Mouse (Mus musculus) Patski (cell line): ENCODE results near the gene Apbb1ip. TPM values are rescaled to one million over a fixed set of nuclear protein-coding genes. Genes with fewer than 3 reads are reported as not detected.

Source experiments
- ATAC-seq: fragments of 100-300 bp; one replicate; pipeline ENCODE4 v1.8.0; 2021
- CTCF ChIA-PET: fragments of 350-600 bp; sonication (Branson Sonifier 250); formaldehyde crosslinking; loops from one replicate; lab custom pipeline; 2022; ENCODE audit warnings: inconsistent platforms; lab: Charles Lee
- POLR2A ChIA-PET: fragments of 350-600 bp; sonication (Branson Sonifier 250); formaldehyde crosslinking; loops from one replicate; lab custom pipeline; 2022; ENCODE audit warnings: antibody characterized with exemption, inconsistent platforms; lab: Charles Lee
- DNase-seq: peaks from one replicate; pipeline ENCODE4 v3.0.0-alpha.2; 2011; ENCODE audit warnings: low read depth, low spot score
- H3K27me3 ChIP-seq: fragments of 371-371 bp; one replicate; pipeline ENCODE4 v1.5.1; 2021
- CTCF ChIP-seq: fragments of 100-300 bp; IDR thresholded peaks from one replicate; pipeline ENCODE4 v1.5.1; 2021
- in situ Hi-C: fragments of 300-500 bp; cut with MboI; formaldehyde crosslinking; loops from 3 replicates; pipeline ENCODE4 v1.11.1; 2018; ENCODE audit warnings: low pct_unique_long_range_greater_than_20kb, mixed read lengths
- polyA plus RNA-seq: library from polyadenylated mRNA; unstranded; gene quantifications from one replicate; pipeline ENCODE4 v1.2.3, GENCODE M21; 2021

Gene Apbb1ip
- polyA plus RNA-seq, 1 experiment from 2014 or later: not detected

GRCm38 (mm10) chr2:22790435-22790834, 16.5 kb downstream of the Apbb1ip start:
- ATAC-seq: no peak
- TF ChIP-seq CTCF: no peak
- H3K27me3 ChIP-seq: peaks cover 10% of the 10 kb centered on the region
- no peak for DNase-seq
- POLR2A ChIA-PET: no interaction called here
- in situ Hi-C loops: no loop called here
- CTCF ChIA-PET: no interaction called here

- DNase-seq (no peak), ATAC-seq (no peak)
- ChIA-PET POLR2A (no interaction called here), CTCF (interaction anchor here (0.6 to 1.1 kb wide), 2 partner anchors 11 to 100 kb away, joined by 3 read pairs; no protein-coding TSS in a partner anchor)
- in situ Hi-C loops: no loop called here
- no peak for TF ChIP-seq CTCF
- H3K27me3 ChIP-seq: no peaks in the 10 kb centered on the region
Measured at GRCm38 (mm10) chr2:22795087-22795486, 21.2 kb downstream of the Apbb1ip start.

GRCm38 (mm10) chr2:22796487-22796886, 22.6 kb downstream of the Apbb1ip start:
- ATAC-seq: no peak
- CTCF ChIA-PET: interaction anchor here (1.0 kb wide), 1 partner anchor 12 kb away, joined by 3 read pairs; no protein-coding TSS in a partner anchor
- no peaks in the 10 kb centered on the region for H3K27me3 ChIP-seq
- in situ Hi-C loops: no loop called here
- POLR2A ChIA-PET: no interaction called here
- no peak for DNase-seq
- no peak for TF ChIP-seq CTCF

GRCm38 (mm10) chr2:22799430-22800041, 25.6 kb downstream of the Apbb1ip start:
- ChIA-PET POLR2A (no interaction called here), CTCF (no interaction called here)
- TF ChIP-seq CTCF: no peak
- no peak for DNase-seq
- H3K27me3 ChIP-seq: no peaks in the 10 kb centered on the region
- in situ Hi-C loops: no loop called here
- ATAC-seq: no peak

- no peaks in the 10 kb centered on the region for H3K27me3 ChIP-seq
- ChIA-PET CTCF (no interaction called here), POLR2A (no interaction called here)
- DNase-seq (no peak), ATAC-seq (no peak)
- in situ Hi-C loops: no loop called here
- TF ChIP-seq CTCF: no peak
Measured at GRCm38 (mm10) chr2:22805589-22805988, 31.7 kb downstream of the Apbb1ip start.

- H3K27me3 ChIP-seq: no peaks in the 10 kb centered on the region
- ATAC-seq: no peak
- no peak for TF ChIP-seq CTCF
- POLR2A ChIA-PET: no interaction called here
- in situ Hi-C loops: no loop called here
- no peak for DNase-seq
- CTCF ChIA-PET: no interaction called here
Measured at GRCm38 (mm10) chr2:22806576-22806975, 32.7 kb downstream of the Apbb1ip start.

- CTCF ChIA-PET: no interaction called here
- in situ Hi-C loops: no loop called here
- DNase-seq (no peak), ATAC-seq (no peak)
- POLR2A ChIA-PET: no interaction called here
- no peak for TF ChIP-seq CTCF
- H3K27me3 ChIP-seq: no peaks in the 10 kb centered on the region
Measured at GRCm38 (mm10) chr2:22807312-22807711, 33.4 kb downstream of the Apbb1ip start.

- H3K27me3 ChIP-seq: no peaks in the 10 kb centered on the region
- ChIA-PET POLR2A (no interaction called here), CTCF (interaction anchor here (1.3 kb wide), 1 partner anchor 8 kb away, joined by 3 read pairs; no protein-coding TSS in a partner anchor)
- in situ Hi-C loops: no loop called here
- DNase-seq: no peak
- ATAC-seq: no peak
- TF ChIP-seq CTCF: no peak
Measured at GRCm38 (mm10) chr2:22810851-22811250, 37.0 kb downstream of the Apbb1ip start.

GRCm38 (mm10) chr2:22811466-22811865, 37.6 kb downstream of the Apbb1ip start:
- DNase-seq: no peak
- ATAC-seq: no peak

GRCm38 (mm10) chr2:22813921-22814320, 40.0 kb downstream of the Apbb1ip start:
- ATAC-seq (no peak), DNase-seq (no peak)
- in situ Hi-C loops: no loop called here
- ChIA-PET POLR2A (no interaction called here), CTCF (no interaction called here)
- no peak for TF ChIP-seq CTCF
- no peaks in the 10 kb centered on the region for H3K27me3 ChIP-seq

More at GRCm38 (mm10) chr2:22811466-22811865, 37.6 kb downstream of the Apbb1ip start:
- in situ Hi-C loops: no loop called here
- ChIA-PET POLR2A (no interaction called here), CTCF (no interaction called here)
- no peaks in the 10 kb centered on the region for H3K27me3 ChIP-seq
- no peak for TF ChIP-seq CTCF

- DNase-seq (no peak), ATAC-seq (no peak)
- ChIA-PET POLR2A (no interaction called here), CTCF (no interaction called here)
- in situ Hi-C loops: no loop called here
- no peaks in the 10 kb centered on the region for H3K27me3 ChIP-seq
- TF ChIP-seq CTCF: no peak
Measured at GRCm38 (mm10) chr2:22815674-22816073, 41.8 kb downstream of the Apbb1ip start.

GRCm38 (mm10) chr2:22816231-22816630, 42.3 kb downstream of the Apbb1ip start:
- POLR2A ChIA-PET: no interaction called here
- no peak for ATAC-seq
- no peak for TF ChIP-seq CTCF
- no peaks in the 10 kb centered on the region for H3K27me3 ChIP-seq
- DNase-seq: no peak
- CTCF ChIA-PET: no interaction called here
- in situ Hi-C loops: no loop called here
